Mouse (Mus musculus): ENCODE data around the gene Psmd9.

- no peak for TF ChIP-seq POLR2AphosphoS2 (IDR thresholded peaks at IDR 0.05; ENCODE audit: insufficient read length, low read depth)
- TF ChIP-seq TCF3 (IDR thresholded peaks at IDR 0.05; ENCODE audit: insufficient read length, low read depth) = no peak
- no peak for TF ChIP-seq POLR2A (IDR thresholded peaks at IDR 0.05; ENCODE audit: insufficient read length, low read depth)
- no peak for TF ChIP-seq E2F4 (IDR thresholded peaks at IDR 0.05; ENCODE audit: insufficient read depth)
- no peak for TF ChIP-seq MAX (IDR thresholded peaks at IDR 0.05; ENCODE audit: low read depth)
- no peak for TF ChIP-seq USF1 (IDR thresholded peaks at IDR 0.05; ENCODE audit: low read depth)
- no peak for TF ChIP-seq MYOG (IDR thresholded peaks at IDR 0.05; ENCODE audit: control insufficient read depth in 1 of 3, insufficient read depth in 1 of 3, insufficient read length in 2 of 3, low read depth in 2 of 3)
- TF ChIP-seq SRF (IDR thresholded peaks at IDR 0.05; ENCODE audit: control insufficient read depth, insufficient read length, low read depth) = no peak
- no peak for TF ChIP-seq CEBPB (IDR thresholded peaks at IDR 0.05; ENCODE audit: insufficient read depth, poor library complexity, severe bottlenecking)
- TF ChIP-seq REST (IDR thresholded peaks at IDR 0.05; ENCODE audit: insufficient read depth, insufficient read length) = no peak
Measured at GRCm38 (mm10) chr5:123281336-123282136, 112.3 kb downstream of the Psmd9 start.
